Mouse (Mus musculus) stomach, embryonic 16.5 days (tissue): Measurements from ENCODE around the gene Etv3. TPM values are rescaled to one million over a fixed set of nuclear protein-coding genes. Genes with fewer than 3 reads are reported as not detected.

Experiments used
- ATAC-seq: fragments of 200-750 bp; cut with Nextera tagmentation; 2 replicates; pipeline ENCODE4 v1.8.0; 2017; ENCODE audit warnings: moderate number of reproducible peaks, moderate TSS enrichment; ENCODE audit not compliant: insufficient read depth, low FRiP score
- H3K27ac ChIP-seq: fragments of 300-500 bp; sonication (generic); 2 replicates; pipeline ENCODE4 v1.5.1; 2014; ENCODE audit warnings: low read length
- H3K27me3 ChIP-seq: fragments of 300-500 bp; sonication (generic); 2 replicates; pipeline ENCODE4 v1.6.1; 2014; ENCODE audit warnings: low read length, control low read depth, mixed read lengths; ENCODE audit not compliant: control insufficient read depth, insufficient read depth
- H3K36me3 ChIP-seq: fragments of 300-500 bp; sonication (generic); 2 replicates; pipeline ENCODE4 v1.6.1; 2014; ENCODE audit warnings: low read length; ENCODE audit not compliant: control insufficient read depth, insufficient read depth
- H3K4me1 ChIP-seq: fragments of 300-500 bp; sonication (generic); 2 replicates; pipeline ENCODE4 v1.6.1; 2014; ENCODE audit warnings: low read length, control low read depth, mixed read lengths; ENCODE audit not compliant: control insufficient read depth, insufficient read depth
- H3K4me2 ChIP-seq: fragments of 300-500 bp; sonication (generic); 2 replicates; pipeline ENCODE4 v1.6.1; 2014; ENCODE audit warnings: low read depth, low read length, mixed read lengths
- H3K4me3 ChIP-seq: fragments of 300-500 bp; sonication (generic); replicated peaks from 2 replicates; pipeline ENCODE4 v1.5.1; 2014; ENCODE audit warnings: mild to moderate bottlenecking, low read length
- H3K9ac ChIP-seq: fragments of 300-500 bp; sonication (generic); 2 replicates; pipeline ENCODE4 v1.6.1; 2014; ENCODE audit warnings: low read length
- H3K9me3 ChIP-seq: fragments of 300-500 bp; sonication (generic); replicated peaks from 2 replicates; pipeline ENCODE4 v1.6.1; 2016; ENCODE audit warnings: low read length, control low read depth; ENCODE audit not compliant: control insufficient read depth
- WGBS: fragments of 180-500 bp; shearing (Covaris S2); extraction: QIAGEN DNeasy Blood & Tissue Kit; methylation state at CpG from one replicate; pipeline ENCODE4 v1.1.7; 2014; 5-methylcytosine and 5-hydroxymethylcytosine counted together
- polyA plus RNA-seq: library from polyadenylated mRNA; unstranded; fragments of >200 nt; fragmentation: Nextera tagmentation; extraction: Ambion mirVana; gene quantifications from 2 replicates; pipeline ENCODE4 v1.2.1, GENCODE M21; 2015

Etv3 gene
- polyA plus RNA-seq, 1 experiment from 2014 or later, result 14.4 TPM

DNA sequence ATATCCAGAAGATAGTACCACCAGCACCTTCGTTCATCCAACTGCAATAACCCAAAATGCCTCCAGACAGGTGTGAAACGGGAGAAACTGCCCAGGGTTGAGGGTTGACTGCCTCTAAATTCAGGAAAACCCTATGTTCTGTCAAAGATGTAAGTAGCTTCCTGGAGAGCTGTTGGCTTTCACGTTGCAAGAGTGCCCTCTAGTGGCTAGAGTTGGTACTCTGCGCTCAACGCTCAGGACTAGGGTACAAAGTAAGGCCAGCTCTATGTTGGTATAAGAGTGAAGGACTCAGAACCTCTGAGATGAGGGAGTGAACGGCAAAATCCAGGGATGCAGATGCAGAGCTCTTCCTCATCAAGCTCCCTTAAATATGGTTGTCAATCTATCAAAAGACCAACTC lies 37.2 kb downstream of the Etv3 start:
- no peaks in the 10 kb centered on the region for H3K9me3 ChIP-seq
- no peak overlapping the region for H3K4me2 ChIP-seq
- 0 out of 2 replicates have a peak, but pooled peaks cover 4% of the 10 kb centered on the region for H3K4me1 ChIP-seq
- WGBS, result 2% methylated on average over 6 of the region's 6 CpGs
- H3K36me3 ChIP-seq, result no peaks in the 10 kb centered on the region
- H3K27me3 ChIP-seq, result no peaks in the 10 kb centered on the region
- H3K27ac ChIP-seq, result no peak overlapping the region
- H3K4me3 ChIP-seq, result no peak overlapping the region
- no peak overlapping the region for H3K9ac ChIP-seq
- ATAC-seq, result no peak

DNA sequence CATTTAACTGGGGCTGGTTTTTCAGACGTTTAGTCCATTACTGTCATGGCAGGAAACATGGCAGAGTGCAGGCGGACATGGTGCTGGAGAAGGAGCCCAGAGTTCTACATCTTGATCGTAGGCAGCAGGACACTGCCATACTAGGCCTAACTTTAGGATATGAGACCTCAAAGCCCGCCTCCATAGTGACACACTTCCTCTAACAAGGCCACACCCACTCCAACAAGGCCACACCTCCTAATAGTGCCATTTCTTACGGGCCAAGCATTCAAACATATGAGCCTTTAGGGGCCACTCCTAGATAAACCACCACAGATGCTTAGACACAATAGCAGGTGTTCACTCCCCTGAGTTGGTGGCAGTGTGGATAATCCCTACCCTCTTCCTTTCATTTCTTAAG lies 38.3 kb downstream of the Etv3 start:
- Histone ChIP-seq H3K9me3 (no peaks in the 10 kb centered on the region), H3K27me3 (no peaks in the 10 kb centered on the region), H3K36me3 (no peaks in the 10 kb centered on the region), H3K9ac (no peak overlapping the region), H3K4me3 (no peak overlapping the region), H3K4me2 (no peak overlapping the region), H3K4me1 (0 out of 2 replicates have a peak, but pooled peaks cover 4% of the 10 kb centered on the region), H3K27ac (no peak overlapping the region)
- no peak for ATAC-seq
- 76% methylated on average over 5 of the region's 5 CpGs for WGBS

- Histone ChIP-seq H3K4me3 (0 out of 2 replicates have a peak overlapping the region, but pooled peaks have one; percentile 1), H3K36me3 (no peaks in the 10 kb centered on the region), H3K27me3 (no peaks in the 10 kb centered on the region), H3K9me3 (no peaks in the 10 kb centered on the region), H3K4me1 (0 out of 2 replicates have a peak, but pooled peaks cover 4% of the 10 kb centered on the region), H3K4me2 (peak overlapping the region; percentile 39), H3K27ac (peak overlapping the region; percentile 90), H3K9ac (peak overlapping the region; percentile 8; the same call in 1 of the 2 replicates)
- ATAC-seq, result peak; percentile 17
- 76% methylated on average over 6 of the region's 6 CpGs for WGBS
Measured at GRCm38 (mm10) chr3:87565623-87566022, 40.4 kb downstream of the Etv3 start.

GRCm38 (mm10) chr3:87566066-87566465 lies 40.9 kb downstream of the Etv3 start:
- Histone ChIP-seq H3K4me2 (peak overlapping the region; percentile 39), H3K4me1 (0 out of 2 replicates have a peak, but pooled peaks cover 4% of the 10 kb centered on the region), H3K4me3 (peak overlapping the region; percentile 16; the same call in 1 of the 2 replicates), H3K27ac (peak overlapping the region; percentile 90), H3K27me3 (no peaks in the 10 kb centered on the region), H3K9me3 (no peaks in the 10 kb centered on the region), H3K36me3 (no peaks in the 10 kb centered on the region), H3K9ac (peak overlapping the region; percentile 8; the same call in 1 of the 2 replicates)
- WGBS, result 6% methylated on average over 4 of the region's 4 CpGs
- peak; percentile 97 for ATAC-seq

DNA sequence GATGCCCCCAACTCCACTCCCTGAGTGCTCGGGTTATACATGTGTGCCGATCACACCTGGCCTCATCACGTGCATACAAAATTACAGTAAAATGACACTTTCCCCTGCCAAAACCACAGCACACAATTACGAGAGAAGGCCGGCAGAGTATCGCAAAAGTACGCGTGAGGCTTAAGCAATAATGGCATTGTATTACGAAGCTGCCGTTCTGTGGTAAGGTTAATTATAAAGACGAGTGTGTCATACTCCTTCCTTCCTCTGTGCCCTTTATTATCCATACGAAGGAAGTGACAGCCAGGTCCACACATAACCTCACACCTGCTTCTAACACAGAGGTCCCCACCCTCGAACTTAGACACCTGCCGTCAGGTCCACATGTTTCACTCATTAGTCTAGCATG lies 42.3 kb downstream of the Etv3 start:
- no peaks in the 10 kb centered on the region for H3K36me3 ChIP-seq
- 0 out of 2 replicates have a peak, but pooled peaks cover 4% of the 10 kb centered on the region for H3K4me1 ChIP-seq
- no peaks in the 10 kb centered on the region for H3K9me3 ChIP-seq
- no peak overlapping the region for H3K4me2 ChIP-seq
- WGBS, result 87% methylated on average over 14 of the region's 14 CpGs
- H3K27ac ChIP-seq, result no peak overlapping the region
- no peak overlapping the region for H3K4me3 ChIP-seq
- ATAC-seq, result no peak
- H3K9ac ChIP-seq, result no peak overlapping the region
- no peaks in the 10 kb centered on the region for H3K27me3 ChIP-seq

DNA sequence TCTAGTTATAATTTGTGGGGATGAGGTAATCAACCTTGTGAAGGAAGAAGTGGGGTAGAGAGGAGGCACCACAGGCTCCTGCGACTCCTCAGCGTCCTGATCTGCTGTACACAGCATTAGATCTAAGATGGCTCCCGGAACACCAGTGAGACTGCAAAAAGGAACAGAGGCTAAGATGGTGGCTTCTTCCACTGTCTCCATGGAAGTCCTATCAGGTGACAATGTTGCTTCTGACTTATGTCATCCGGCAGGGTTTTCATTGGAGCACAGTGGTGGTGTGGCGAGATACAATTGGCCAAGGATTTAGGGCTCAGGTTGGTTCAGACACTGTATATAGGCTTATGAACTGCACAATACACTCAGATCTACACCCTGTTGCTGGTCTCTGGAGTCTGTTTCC lies 43.5 kb downstream of the Etv3 start:
- Histone ChIP-seq H3K4me2 (no peak overlapping the region), H3K27ac (no peak overlapping the region), H3K4me1 (0 out of 2 replicates have a peak, but pooled peaks cover 4% of the 10 kb centered on the region), H3K9me3 (no peaks in the 10 kb centered on the region), H3K4me3 (no peak overlapping the region), H3K27me3 (no peaks in the 10 kb centered on the region), H3K36me3 (no peaks in the 10 kb centered on the region), H3K9ac (no peak overlapping the region)
- ATAC-seq, result no peak
- 97% methylated on average over 5 of the region's 5 CpGs for WGBS

DNA sequence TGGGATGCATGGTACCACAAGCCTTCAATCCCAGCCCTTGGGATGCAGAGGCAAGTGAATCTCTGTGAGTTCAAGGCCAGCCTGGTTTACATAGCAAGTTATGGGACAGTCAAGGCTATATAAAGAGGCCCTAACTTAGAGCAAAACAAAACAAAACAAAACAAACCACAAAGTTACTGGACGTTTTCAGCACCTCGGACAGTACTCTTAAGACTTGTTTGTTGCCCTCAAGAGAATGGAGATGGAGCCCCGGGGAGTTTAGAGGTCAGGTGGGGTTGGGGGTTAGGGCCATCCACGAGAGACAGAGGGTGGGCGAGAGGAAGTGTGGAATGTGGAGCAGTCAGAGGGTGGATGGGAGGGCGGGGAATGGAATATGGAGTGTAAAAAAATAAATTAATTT lies 50.6 kb downstream of the Etv3 start:
- no peak overlapping the region for H3K9ac ChIP-seq
- no peaks in the 10 kb centered on the region for H3K36me3 ChIP-seq
- H3K27me3 ChIP-seq, result no peaks in the 10 kb centered on the region
- no peak overlapping the region for H3K4me3 ChIP-seq
- H3K4me1 ChIP-seq, result no peaks in the 10 kb centered on the region
- no peak overlapping the region for H3K27ac ChIP-seq
- 24% methylated on average over 6 of the region's 6 CpGs for WGBS
- peaks cover 5% of the 10 kb centered on the region for H3K9me3 ChIP-seq
- no peak for ATAC-seq
- no peak overlapping the region for H3K4me2 ChIP-seq

DNA sequence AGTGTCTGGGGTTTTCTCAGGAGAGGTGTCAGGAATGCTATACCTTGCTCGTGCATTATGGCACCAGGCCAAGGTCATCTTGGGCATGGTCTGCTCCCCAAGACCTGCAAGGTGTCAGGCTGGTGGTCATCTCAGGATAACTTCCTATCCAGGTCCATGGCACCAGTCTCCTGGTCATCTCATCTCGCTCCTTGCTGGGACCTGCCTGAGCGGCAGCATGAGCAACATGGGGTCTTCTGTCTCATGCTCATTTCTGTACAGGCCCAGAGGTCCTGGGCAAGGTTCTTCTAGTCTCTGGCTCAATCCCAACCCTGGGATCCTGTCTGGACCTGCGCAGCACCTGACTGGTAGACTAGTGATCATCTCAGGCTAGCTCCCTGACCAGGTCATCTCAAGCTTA lies 57.1 kb downstream of the Etv3 start:
- Histone ChIP-seq H3K9ac (no peak overlapping the region), H3K4me1 (no peaks in the 10 kb centered on the region), H3K36me3 (no peaks in the 10 kb centered on the region), H3K4me3 (no peak overlapping the region), H3K4me2 (no peak overlapping the region), H3K27ac (no peak overlapping the region), H3K9me3 (peaks cover 5% of the 10 kb centered on the region), H3K27me3 (no peaks in the 10 kb centered on the region)
- 85% methylated on average over 4 of the region's 4 CpGs for WGBS
- ATAC-seq, result no peak
